Mouse (Mus musculus): ENCODE measurements at regions not wholly inside any gene's neighbourhood (a gene's known extent, or its start where the extent isn't known, plus 50 kb on each side); places are given as distances from the start of the nearest gene placed in this dataset.

DNA sequence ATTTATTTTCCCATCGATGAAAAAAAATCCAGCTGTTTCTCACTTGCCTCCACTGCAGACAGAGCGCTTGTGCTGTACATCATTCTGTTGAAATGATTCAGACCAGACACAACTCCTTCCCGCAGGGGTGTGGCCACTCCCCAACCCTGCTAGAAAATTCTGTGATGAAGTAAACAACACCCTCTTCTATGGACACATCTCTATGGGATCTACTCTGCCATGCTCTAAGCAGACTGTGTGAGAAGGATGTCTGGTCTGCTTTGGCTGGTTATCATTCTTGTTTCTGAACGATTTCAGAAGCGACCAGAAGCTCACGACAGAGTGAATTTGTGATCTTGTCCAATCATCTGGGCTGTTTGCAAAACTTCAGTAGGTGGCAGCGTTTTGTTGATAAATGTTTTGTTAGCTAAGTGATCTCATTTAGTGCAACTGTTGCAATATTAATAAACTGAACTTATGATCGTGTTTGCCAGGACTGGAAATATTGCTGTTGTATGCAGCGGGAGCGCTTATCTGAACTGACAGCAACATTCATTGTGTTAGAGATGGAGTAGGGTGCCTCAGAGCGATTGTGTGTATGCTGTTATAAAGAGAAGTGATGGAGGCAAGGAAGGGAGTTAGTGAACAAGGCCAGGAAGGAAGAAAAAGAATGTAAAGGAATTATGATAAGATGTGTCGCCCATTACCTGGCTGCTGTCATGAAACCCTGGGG lies 605.2 kb upstream of the Nox3 start:
- DNase-seq = no peak

DNA sequence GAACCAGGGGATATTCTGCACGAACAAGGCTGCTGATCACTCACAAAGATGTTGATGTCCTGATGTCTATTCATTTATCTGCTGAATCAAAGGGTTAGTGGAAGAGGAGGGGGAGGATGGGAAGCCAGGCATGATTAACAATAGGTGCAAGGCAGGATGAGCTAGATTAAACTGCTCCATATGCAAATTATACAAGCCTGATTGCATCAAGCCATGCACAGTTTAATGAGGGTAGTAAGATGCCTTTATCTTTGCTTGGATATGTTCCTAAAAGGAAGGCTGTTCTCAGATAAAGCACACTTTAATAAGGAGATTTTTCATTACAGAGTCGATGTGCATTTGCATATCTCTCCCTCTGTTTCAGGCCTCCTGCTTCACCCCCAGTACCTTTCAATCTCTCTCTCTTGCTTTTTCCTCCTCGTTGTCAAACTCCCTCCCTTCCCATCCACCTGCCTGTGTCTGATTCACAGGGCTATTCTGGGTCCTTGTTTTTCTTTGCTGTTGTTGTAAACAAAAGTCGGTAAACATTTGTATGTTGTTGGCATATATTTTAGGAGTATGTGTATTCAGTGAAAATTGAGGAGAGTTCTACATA lies 615.8 kb upstream of the Nox3 start:
- DNase-seq = no peak

- no peak for DNase-seq
Measured at GRCm38 (mm10) chr17:4319141-4319540, 623.1 kb upstream of the Nox3 start.

GRCm38 (mm10) chr17:4328810-4329209 lies 632.7 kb upstream of the Nox3 start:
- DNase-seq = no peak

DNA sequence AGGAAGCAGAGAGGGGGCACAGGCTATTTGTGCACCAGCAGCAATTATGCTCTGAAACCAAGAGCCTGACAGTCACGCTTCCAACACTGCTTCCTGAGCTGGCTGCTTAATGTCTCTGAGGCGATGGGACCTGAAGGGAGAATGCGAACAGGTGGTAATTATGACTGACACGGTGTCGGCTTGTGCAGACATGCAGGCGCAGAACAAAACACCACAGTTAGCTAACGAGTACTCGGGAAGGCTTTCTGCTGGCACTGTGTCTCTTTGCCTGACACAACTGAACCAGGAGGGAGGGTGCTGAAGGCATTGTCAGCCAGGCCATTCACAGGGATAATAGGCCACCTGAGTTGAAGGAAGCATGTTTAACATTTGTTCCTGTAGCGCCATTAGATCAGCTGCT lies 635.6 kb upstream of the Nox3 start:
- DNase-seq = no peak

DNA sequence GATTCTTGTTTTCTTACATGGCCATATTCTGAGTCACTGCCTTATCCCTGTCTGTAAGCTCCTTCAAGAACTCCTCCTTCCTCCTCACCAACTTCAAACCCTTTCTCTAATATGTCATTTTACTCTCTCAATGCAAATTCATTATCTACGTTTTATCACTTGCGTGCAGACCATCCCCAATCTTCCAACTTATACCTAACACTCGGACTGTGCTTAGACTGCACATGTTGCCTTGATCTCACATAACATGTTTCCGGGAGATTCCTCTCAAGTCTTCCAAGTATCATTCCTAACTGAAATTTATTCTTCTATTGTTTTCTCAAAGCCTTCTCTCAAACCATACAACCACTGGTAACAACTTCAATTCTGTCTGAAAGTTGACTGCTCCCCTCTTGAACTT lies 637.0 kb upstream of the Nox3 start:
- no peak for DNase-seq

DNA sequence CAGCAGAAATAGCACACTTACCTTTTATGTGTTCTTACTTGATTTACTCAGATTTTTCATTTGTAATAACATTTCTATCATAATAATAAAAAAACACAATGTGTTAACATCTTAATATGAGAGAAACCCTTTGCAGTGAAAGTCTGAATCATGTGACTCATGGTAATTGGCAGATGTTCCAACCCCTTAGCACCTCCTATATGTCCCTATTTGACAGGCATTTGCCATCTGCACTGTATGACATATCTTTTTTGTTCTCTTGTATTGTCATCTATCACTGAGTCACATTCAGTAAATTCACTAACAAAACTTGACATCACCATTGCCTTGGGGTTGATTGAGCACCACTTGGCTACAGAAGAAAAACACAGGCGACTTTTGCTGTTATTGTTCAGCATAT lies 641.1 kb upstream of the Arid1b start:
- no peak for DNase-seq

DNA sequence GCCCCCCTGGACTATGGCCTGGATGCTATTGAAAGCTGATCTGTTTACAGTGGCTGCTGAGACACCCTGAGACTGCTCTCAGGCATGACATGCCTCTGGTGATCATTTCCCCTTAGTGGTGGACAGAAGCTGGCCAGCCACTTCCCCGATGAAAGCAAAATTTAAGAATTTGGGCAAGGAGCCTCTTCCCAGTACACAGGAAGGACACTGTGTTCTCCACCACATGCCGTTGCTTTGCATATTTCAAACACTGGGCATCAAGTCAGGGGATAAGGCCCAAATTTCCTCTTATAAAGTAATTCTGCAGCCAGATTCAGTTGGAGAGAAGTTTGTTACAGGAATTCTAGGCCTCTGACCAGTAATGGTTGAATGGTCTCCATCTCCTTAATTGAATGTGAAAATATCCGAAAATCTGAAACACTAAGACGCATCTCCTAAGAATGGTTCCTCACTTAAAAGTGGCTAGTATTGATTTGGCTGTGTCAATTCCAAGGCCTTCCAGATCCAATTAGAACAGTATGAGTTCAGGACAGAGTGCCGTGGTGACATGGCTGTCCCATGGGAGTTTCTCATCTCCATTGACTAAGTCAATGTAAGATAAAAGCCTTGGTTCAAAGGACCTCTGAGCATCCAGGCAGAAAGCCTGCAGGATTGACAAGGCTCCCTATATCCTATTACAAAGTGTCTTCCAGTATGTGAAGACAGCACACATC lies 638.5 kb upstream of the Arid1b start:
- no peak for DNase-seq

DNA sequence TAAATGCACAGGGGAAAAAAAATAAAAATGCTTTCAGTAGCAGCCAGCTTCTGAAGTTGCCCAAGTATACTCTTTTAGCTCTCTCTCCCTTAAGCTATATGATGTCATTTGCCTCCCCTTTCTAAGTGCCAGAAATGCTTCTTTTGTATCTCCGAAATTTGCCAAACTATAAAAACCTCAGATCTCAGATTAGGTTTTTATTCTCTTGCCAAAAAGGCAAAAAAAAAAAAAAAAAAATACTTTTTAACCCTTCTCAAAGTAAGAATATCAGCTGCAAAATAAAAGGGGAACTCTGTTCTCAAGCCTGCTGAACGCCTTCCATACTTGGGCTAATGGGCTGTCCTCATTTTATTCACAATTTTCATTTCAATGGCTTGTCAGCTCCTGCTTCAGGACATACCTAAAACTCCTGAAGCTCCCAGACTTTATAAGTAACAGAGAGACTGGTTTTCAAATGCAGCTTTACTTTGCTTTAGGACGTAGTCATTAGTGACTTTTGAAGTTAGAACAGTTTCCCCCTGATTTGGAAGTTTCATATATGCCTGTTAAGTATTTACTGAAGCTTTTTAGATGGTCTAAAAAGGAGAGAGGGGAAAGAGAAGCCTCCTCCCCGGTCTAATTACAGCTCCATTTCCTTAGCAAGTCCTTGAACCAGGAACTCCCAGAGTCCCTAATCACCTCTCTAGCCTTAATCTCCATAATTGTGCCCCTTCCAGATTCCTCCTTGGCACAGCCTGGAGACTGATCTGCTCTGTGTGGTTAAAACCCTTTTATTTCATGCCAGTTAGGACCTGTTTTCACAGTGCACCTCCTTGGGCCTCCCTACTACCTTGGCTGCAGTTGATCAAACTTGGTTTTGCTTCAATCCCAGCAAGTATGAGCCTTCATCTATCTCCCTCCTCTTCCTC lies 633.5 kb upstream of the Arid1b start:
- DNase-seq = no peak

- DNase-seq = no peak
Measured at GRCm38 (mm10) chr17:4365811-4366210, 628.3 kb upstream of the Arid1b start.

- DNase-seq = no peak
Measured at GRCm38 (mm10) chr17:4380449-4380848, 613.7 kb upstream of the Arid1b start.

DNA sequence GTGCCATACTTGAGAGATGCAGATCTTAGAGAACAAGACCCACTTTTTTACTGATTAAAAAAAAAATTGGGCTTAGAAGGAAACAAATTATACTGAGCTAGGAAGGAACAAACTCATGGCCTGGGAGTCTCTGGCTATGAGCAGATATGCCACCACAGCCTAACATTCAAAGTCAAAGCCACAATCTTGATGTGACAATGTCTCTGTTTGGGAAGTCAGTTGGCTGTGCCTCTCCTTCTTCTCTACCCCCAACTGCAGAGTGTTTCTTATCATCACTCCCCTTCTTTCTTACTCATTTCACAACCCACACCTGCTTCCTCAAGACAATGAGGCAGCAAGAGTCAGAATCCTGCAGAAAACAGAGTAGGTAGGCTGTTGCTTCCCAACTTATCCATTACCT lies 613.3 kb upstream of the Arid1b start:
- DNase-seq = no peak

DNA sequence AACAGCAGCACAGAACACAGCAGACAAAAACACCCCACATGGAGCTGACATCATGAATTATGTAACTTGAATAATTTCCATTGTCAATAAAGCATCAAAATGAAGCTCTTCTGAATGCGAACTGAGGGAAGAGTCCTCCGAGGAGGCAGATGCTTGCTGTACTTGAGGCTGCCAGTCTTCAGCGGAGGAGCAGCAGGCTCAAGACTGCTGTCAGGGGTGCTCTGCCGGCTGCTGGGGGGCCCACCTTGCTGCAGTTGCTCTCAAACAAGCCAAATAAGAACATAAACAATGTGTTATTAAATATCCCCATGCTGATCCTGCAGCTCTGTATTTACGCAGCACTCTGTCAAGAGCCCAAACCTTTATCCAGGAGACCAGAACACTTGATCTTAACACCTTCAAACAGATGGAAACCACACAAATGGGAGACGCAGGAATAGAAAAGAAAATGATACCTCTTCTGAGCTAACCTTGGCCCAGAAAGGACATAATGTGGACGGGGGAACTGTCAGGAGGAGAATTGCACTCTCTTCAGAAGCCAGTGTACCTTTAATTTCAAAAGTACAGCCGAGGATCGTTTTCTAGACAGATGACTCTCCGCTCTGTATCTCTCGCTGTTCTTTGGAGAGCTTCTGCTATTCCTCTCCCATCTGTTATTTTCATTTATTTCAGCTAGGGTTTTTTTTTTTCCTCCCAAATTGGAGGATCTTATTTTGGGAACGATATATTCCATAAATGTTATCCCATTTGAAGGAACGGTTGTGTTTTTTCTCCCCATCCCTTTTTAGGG lies 612.0 kb upstream of the Arid1b start:
- DNase-seq = no peak

DNA sequence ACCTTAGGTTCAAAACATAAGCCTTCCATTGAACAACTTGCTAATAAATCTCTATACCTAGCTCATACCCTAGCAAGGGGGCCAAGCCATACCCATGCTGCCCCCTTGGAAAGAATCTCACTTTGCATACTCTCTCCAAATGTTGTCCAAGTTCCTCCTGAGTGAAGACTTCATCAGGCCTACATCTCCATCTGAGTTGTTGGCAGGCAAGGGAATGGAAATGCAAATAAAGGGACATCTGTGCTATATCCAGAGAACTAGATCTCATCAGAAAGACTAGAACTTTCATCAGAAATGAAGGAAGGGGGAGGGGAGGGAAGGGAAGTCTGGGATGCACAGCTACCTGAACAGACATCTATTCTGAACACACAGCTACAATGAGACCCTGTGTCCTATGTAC lies 611.4 kb upstream of the Arid1b start:
- no peak for DNase-seq

DNA sequence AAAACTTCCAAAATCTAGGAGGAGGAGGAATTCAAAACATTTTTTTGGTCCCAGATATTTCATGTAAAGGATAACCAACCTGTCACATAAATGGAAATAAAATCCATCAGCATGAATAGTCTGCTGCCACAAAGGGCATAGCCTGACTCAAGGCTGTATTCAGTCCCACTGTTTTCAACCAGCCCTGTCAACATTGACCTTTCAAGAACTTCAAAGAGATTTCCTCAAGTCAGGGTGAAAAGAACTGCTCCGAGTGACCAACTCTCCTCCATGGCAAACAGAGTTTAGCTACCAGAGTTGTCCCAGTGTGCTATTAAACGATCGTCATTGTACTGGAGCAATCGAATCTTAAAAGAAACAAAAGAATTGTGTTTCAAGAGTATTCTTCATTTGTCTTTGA lies 606.5 kb upstream of the Arid1b start:
- DNase-seq = no peak

DNA sequence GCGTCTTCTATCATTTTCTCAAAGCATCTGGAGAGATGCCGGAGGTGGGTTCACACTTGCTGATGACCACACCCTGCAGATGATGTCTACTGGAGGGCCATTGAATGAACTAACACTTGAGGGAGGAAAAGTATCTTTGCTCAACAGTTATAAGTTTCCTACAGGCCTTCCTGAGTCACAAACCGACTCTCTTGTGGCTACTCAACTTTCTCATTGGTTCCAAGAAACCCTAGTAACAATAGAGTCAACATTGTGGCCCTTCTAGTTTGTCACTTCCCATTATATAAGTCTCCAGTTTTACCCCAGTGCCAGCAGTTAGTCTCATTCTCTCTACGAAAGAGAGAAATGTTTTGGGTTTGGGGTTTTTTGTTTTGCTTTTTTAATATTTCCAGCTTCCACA lies 604.1 kb upstream of the Arid1b start:
- DNase-seq = no peak

- DNase-seq = no peak
Measured at GRCm38 (mm10) chr17:4390577-4390976, 603.6 kb upstream of the Arid1b start.

DNA sequence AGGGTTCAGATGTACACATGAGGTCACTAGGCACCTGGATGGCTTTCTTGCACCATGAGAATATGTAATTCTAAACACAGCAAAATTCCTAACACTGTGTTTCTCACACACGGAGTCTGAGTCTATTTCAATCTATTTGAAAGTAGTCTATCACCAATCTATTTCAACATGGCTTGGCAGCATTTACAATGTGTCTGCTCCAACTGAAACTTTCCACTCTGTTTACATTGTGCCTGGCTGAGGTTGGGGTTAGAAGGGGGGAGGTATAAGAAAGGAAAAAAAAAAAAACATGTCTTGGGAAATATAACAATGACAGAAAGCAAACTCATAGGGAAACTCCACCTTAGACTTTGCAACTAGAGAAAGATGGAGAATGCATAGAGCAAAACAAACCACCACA lies 602.9 kb upstream of the Arid1b start:
- DNase-seq = no peak

DNA sequence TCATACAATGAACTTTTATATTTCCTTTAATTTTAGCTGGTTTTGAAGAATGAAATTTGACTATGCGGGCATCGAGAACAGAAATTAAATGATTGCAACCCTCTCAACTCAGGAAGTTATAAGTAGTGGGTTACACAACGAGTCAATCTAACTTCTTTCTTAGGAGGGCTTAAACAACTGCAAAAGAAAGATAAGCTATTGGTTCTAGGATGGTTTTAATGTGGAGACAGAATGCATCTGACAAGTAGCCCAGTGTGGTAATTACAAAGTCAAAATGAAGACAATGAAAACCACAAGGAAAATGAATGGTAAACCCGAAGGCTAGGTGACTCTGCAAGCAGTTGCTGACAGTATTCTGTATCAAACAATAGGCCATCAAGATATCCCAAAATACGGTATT lies 598.0 kb upstream of the Arid1b start:
- DNase-seq = no peak

- DNase-seq = no peak
Measured at GRCm38 (mm10) chr17:4417686-4418085, 576.4 kb upstream of the Arid1b start.

- DNase-seq = no peak
Measured at GRCm38 (mm10) chr17:4424451-4425168, 569.5 kb upstream of the Arid1b start.

- DNase-seq = no peak
Measured at GRCm38 (mm10) chr17:4425342-4425741, 568.8 kb upstream of the Arid1b start.
